In the genomic region with DNA sequence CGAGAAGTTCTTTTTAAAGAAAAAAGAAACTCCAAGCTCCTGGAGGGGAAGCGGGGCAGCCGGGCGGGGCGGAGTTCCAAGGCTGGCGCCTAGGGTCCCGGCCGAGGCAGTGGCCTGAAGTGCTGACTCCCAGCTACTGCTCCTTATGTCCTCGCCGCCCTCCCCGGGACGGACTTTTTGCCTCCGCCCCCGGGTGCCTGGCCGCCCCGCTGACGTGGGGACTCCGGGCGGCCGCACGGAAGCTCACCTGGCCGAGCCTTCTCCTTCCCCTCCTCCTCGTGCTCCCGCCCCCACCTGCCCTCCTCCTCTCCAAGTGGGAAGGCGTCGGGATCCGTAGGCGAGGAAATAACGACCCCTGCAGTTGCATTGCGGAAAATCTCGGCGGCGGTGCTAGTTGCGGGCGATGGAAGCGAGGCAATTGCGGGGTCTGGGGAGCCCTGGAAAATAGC, we compare ENCODE assay signal across 9 mouse cellular contexts. TPM values are rescaled to one million over a fixed set of nuclear protein-coding genes. Genes with fewer than 3 reads are reported as not detected.
A peak's percentile ranks its signal among the peaks of the same experiment; 100 is the strongest.
DNase-seq lines count a peak whose midpoint lies in the region; ATAC-seq lines count a peak whose summit lies in the region.
"Had no signal": no experiment of that assay in that cellular context is flagged by ENCODE, and none has a peak within 500 bp of the region (broad histone marks: within the 10 kb centered on the region; RNA-seq: fewer than 3 reads in every experiment).

No protein-coding gene starts in this region.

- 0% methylated on average over 27 of the region's 37 CpGs for WGBS in intestine, embryonic 14.5 days
- under 1% methylated on average over 36 of the region's 37 CpGs for WGBS in midbrain, embryonic 14.5 days

- H3K4me3 ChIP-seq in intestine, embryonic 14.5 days (ENCODE audit: low read depth, low read length): peak overlapping the region; percentile 35
- H3K4me3 ChIP-seq in midbrain, embryonic 14.5 days (replicated peaks; ENCODE audit: low read depth, low read length): peak overlapping the region; percentile 64

- H3K9me3 ChIP-seq in intestine, embryonic 14.5 days (ENCODE audit: control insufficient read depth, low read length): no peaks in the 10 kb centered on the region
- no peaks in the 10 kb centered on the region for H3K9me3 ChIP-seq in midbrain, embryonic 14.5 days (ENCODE audit: control insufficient read depth, low read length)

- no peaks in the 10 kb centered on the region for H3K36me3 ChIP-seq in intestine, embryonic 14.5 days (ENCODE audit: control insufficient read depth, insufficient read depth, low read length)
- no peaks in the 10 kb centered on the region for H3K36me3 ChIP-seq in midbrain, embryonic 14.5 days (ENCODE audit: control insufficient read depth, insufficient read depth, low read length)

- 0 out of 2 replicates have a peak, but pooled peaks have one; percentile 23 for ATAC-seq in intestine, embryonic 14.5 days (replicated peaks; ENCODE audit: low FRiP score, low TSS enrichment, low read depth)
- peak; percentile 28; the same call in 1 of the 2 replicates for ATAC-seq in midbrain, embryonic 14.5 days (ENCODE audit: low FRiP score, low TSS enrichment)

- H3K4me2 ChIP-seq in intestine, embryonic 14.5 days (ENCODE audit: low read length): peak overlapping the region; percentile 65
- H3K4me2 ChIP-seq in midbrain, embryonic 14.5 days (ENCODE audit: low read length): peak overlapping the region; percentile 98

- peaks cover 58% of the 10 kb centered on the region for H3K27me3 ChIP-seq in intestine, embryonic 14.5 days (replicated peaks; ENCODE audit: control insufficient read depth, insufficient read depth, low read length)
- peaks cover 19% of the 10 kb centered on the region for H3K27me3 ChIP-seq in midbrain, embryonic 14.5 days (ENCODE audit: control insufficient read depth, insufficient read depth, low read length)

- peaks cover 2% of the 10 kb centered on the region; the same call in 1 of the 2 replicates for H3K4me1 ChIP-seq in intestine, embryonic 14.5 days (replicated peaks; ENCODE audit: control insufficient read depth, insufficient read depth, low read length)
- H3K4me1 ChIP-seq in midbrain, embryonic 14.5 days (ENCODE audit: control insufficient read depth, insufficient read depth, low read length): 0 out of 2 replicates have a peak, but pooled peaks cover 5% of the 10 kb centered on the region

- H3K9ac ChIP-seq in intestine, embryonic 14.5 days (ENCODE audit: low read length): no peak overlapping the region
- peak overlapping the region; percentile 62 for H3K9ac ChIP-seq in midbrain, embryonic 14.5 days (replicated peaks; ENCODE audit: low read length)

- H3K27ac ChIP-seq in intestine, embryonic 14.5 days (ENCODE audit: low read depth): no peak overlapping the region
- peak overlapping the region; percentile 72 for H3K27ac ChIP-seq in midbrain, embryonic 14.5 days (replicated peaks; ENCODE audit: low read depth, low read length)

- DNase-seq in adrenal gland, postnatal 10 days: peak; percentile 1
- DNase-seq in adrenal gland, postnatal 4 days (ENCODE audit: low spot score in 2 of 2): no peak
- peak; percentile 5 for DNase-seq in thymus, postnatal 4 days
- DNase-seq in thymus, adult 18-20 months: no peak
- DNase-seq in intestine, embryonic 14.5 days (ENCODE audit: low spot score): peak; percentile 56
- DNase-seq in midbrain, embryonic 14.5 days: peak; percentile 87
- DNase-seq in adrenal gland, postnatal 36 days: no peak
- no peak for DNase-seq in thymus, postnatal 0 days (ENCODE audit: low spot score)

RNA-seq across cellular contexts. Expression of a gene that starts 1.1 kb away (rescaled TPM):
- under 1 TPM; 0.45 to 0.48 TPM for total RNA-seq in adrenal gland, postnatal 10 days (2021)
- total RNA-seq in adrenal gland, postnatal 4 days (2021): 1 to 10 TPM; 1.4 to 1.9 TPM
- polyA plus RNA-seq in intestine, embryonic 14.5 days (2014; fragmentation: Nextera tagmentation; extraction: Ambion mirVana): 0.08 and 0.27 TPM in 2 replicates
- polyA plus RNA-seq in midbrain, embryonic 14.5 days (2014; fragmentation: Nextera tagmentation; extraction: Ambion mirVana): 28.7 and 31.3 TPM in 2 replicates
- total RNA-seq in adrenal gland, postnatal 36 days (2021): under 1 TPM; 0.07 to 0.10 TPM
- polyA plus RNA-seq in thymus, postnatal 0 days (2015; fragmentation: Nextera tagmentation; extraction: Ambion mirVana): not detected in 2 replicates
- total RNA-seq: neutrophil, adult 5-6 weeks had no signal

Comparison
In these comparisons a context has a peak if more than half of its experiments do, and no peak if none do; other contexts are left out.
1. DNase-seq: peak in adrenal gland, postnatal 10 days (single experiment), thymus, postnatal 4 days (single experiment), intestine, embryonic 14.5 days (single experiment) and midbrain, embryonic 14.5 days (single experiment); none in adrenal gland, postnatal 4 days (0 of 2), thymus, adult 18-20 months (0 of 2), adrenal gland, postnatal 36 days (0 of 2) and thymus, postnatal 0 days (single experiment).